Mouse (Mus musculus) thymus, postnatal 36 days (tissue): ENCODE measurements around the gene Ilkap.
A peak's percentile ranks its signal among the peaks of the same experiment; 100 is the strongest.

Experiments used
- DNase-seq, 2 experiments: peaks; one replicate each; pipeline ENCODE4 v3.0.0; 2022; ENCODE audit warnings: mixed read lengths in 2 of 2

The Ilkap gene

DNA sequence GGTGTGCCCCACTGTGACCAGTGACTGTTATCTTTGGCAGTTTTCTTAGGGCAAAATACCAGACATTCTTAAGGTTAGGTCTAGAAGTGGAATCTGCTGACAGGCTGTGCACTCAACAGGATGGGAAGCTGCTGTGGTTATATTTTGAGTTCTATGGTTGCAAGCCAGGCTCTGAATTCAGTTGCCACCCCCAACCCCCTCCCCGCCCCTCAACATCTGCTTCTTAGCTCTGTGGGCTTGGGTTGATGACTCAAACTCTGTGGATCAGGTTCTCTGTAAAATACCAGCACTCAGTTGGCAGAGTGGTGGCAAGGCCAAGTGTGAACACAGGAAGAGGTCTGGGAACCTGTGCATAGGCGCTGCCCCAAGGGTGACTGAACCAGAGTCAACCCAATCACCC lies 46.3 kb downstream of the Ilkap start:
- DNase-seq = no peak

DNA sequence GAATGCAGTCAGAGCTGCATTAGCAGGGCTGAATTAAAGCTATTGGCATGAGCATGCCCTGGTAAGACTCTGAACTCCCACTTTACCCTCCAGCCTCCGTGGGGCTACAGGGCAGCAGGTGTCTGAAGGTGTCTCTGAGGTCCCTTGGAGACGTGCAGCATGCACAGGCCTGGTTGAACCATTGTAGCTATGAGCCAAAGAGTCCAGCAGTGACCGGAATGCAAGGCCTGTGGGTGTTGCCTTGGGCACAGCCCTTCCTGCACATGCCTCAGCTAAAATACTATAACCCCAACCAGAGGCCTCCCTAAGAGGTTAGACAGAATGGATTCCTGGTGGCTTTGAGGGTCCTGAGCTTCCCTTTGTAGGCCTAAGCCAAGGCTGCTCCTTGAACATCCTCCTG lies 47.4 kb downstream of the Ilkap start:
- no peak for DNase-seq

DNA sequence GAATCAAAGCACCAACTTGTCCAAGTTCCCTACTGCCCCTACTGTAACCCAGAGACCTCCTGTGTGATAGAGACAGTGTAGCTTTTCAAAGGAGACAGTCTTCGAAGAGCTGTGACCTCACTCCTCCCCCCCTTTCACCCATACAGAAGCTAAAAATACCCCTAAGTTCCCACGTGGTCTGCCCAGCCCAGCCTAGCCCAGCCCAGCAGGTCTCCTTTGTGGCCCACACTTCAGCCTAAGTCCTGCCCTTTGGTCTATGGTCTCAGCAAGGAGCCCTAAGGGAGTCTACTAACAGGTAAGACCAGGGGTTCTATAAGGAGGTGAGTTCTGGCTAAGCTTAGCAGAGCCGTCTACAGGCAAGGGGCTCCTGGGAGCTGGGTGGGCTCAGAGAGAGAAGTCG lies 47.8 kb downstream of the Ilkap start, which contains the start of gene Klhl30:
Gene Klhl30 (plus strand): TSS at position 176 of the 400 bp plus-strand sequence.
- no peak for DNase-seq

DNA sequence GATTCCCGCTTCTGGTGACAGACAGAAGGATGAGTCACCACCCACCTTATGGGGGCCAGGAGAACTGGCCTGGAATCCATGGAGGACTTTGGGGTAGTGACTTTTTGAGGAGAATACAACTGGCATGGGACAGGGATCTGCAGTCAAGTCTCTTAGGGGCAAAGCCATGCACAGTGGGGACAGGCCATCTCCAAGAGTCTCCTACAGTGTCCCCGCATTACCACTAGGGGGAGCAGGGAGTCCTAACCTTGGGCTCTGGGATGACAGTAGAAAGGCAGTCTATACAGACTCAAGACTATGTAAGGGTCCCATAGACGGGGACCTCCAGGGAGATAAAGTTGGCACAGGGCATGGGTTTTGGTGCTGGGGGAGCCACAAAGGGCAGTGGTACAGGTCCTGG lies 51.7 kb downstream of the Ilkap start:
- peak; percentile 55 for DNase-seq

DNA sequence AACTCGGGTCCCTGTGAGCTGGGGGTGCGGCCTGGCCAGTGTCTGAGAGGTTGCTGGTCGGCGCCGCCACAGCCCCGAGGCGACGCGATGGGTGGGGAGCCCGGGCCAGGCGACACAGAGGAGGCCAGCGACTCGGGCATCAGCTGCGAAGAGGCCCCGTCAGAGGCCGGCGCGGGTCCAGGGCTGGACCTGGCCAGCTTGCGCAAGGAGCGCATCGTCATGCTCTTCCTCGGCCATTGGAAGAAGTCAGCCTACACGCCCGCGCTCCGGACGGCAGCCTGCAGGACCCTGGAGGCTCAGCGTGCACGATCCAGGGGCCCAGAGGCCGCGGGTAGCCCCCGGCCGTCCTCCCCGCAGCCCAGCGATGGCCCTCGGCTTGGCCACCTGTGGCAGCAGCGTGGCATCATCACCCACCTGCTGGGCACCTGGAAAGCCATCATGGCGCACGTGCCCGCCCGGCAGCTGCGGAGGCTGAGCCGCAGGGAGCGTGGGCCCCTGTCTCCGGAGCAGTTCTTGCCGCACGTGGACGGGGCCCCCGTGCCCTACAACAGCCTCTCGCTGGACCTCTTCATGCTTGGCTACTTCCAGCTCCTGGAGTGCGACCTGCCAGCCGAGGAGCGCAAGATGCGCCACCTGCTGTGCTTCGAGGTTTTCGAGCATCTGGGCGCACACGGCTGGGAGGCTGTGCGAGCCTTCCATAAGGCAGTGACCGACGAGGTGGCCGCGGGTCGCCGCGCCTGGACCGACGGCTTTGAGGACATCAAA lies 53.5 kb downstream of the Ilkap start:
- DNase-seq = no peak

DNA sequence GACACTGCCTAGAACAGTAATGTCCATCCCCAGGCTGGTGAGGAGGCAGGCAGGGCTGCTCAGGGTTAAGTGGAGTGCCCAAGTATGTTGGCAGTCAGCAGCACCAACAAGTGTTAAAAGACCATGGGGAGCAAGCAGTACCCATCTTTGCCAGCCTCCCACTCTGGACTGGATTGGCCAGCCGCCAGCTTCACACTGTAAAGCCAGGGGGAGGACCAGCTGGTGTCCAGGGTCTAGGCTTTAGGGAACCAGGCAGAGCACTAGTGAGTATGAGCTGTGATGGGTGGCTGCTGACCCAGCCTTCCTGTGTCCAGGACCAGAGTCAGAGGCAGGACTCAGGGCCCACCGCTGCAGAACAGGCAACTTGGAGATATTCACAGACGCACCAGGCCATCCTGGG lies 54.6 kb downstream of the Ilkap start:
- no peak for DNase-seq

DNA sequence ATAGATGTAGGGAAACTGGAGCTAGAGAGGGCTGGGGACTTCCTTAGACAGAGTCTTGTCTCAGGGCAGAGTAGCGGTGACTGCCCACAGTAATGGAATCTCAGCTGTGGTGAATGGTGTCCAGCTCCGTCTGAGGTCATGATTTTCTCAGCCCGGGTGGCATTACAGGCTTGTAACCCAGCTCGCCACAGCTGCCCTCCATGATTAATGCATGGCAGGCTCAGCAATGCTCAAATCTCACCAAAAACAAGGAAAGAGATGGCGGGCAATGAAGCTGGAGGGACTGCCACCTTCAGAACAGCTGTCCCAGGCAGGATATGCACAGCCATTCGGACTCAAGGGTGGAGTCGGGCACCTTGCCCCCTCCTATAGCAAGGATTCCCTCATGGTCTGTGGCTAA lies 61.3 kb downstream of the Ilkap start:
- DNase-seq = no peak

DNA sequence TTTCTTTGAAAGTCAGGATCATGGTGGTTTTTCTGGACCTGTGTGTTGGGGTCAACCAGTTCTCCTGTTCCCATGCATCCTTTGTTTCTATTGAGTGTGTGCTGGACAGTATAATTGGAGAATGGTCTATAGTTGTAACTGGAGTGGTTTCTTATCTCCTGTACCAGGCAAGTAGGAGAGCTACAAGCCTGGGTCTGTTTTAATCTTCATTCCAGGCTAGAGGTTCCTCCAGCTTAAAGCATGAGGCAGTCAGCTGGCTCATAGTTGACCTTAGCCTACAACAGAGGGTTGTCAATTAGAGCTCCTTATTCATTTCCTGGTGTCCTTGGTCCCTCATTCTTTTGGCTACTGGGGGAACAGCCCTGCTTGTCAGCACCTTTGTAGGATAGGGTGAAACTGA lies 65.0 kb downstream of the Ilkap start:
- DNase-seq = no peak

DNA sequence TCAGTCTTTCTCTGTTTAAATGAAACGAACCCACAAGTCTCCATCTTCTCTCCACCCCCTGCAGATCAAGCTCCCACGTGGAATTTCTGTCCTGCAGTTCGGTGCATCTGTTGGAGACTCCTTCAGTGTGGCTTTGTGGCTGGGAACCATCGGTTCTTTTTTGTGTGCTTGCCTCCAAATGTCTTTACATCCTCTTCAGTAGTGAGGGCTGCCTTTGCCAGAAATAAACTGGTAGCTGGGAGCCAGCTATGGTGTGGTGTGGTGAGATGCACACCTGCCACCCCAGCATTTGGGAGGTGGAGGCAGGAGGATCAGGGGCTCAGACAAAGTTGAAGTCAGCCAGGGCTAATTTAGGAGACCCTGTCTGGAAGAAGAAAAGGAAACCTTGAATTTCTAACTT lies 66.5 kb downstream of the Ilkap start:
- DNase-seq = no peak

DNA sequence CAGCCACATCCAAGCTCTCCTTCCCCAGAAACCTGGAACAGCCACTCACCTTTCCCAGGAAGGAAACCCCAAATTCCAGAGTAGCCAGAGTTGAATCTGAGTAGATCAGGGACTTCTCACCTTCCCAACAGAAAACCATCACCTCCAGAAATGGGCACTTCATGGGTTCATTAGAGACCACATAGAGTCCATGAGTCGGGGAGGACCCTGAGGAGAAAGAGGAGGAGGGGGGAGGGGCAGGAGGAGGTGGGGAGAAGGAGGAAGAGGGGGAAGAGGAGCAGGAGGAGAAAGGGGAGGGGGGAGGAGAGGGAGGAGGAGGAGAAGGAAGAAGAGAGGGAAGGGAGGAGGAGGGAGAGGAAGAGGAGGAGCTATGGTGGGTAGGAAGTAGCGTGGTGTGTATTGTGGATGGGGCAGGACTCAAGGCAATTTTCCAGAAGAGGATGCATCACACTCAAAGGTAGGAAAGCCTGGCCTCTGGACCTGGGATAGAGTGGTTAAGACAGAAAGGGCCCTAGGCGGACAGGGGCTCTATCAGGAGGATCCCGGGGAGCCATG lies 73.0 kb downstream of the Ilkap start:
- DNase-seq = no peak

DNA sequence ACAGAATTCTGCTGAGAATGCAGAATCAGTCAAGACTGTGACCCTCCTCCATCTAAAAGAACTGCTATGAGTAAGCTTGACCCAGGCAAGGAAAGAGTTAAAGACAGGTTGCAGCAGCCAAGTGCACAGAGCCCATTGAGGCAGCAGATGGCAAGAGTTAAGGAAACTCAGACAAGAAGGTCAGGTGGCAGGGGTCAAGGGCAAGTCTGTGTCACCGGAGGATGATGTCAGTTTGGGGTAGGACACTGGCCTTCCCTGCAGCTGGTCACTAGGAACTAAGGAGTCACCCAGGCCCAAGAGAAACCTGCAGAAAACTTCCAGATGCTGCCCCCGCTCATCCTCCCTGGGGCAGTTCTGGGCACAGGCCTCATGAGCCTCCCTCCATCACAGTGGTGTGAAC lies 74.0 kb downstream of the Ilkap start:
- no peak for DNase-seq
